ENCODE assay signal across 8 mouse cellular contexts in genomic region chr4:129105356-129105755, GRCm38 (mm10). TPM values are rescaled to one million over a fixed set of nuclear protein-coding genes. Genes with fewer than 3 reads are reported as not detected.
DNase-seq lines count a peak whose midpoint lies in the region; ATAC-seq lines count a peak whose summit lies in the region.

TSS of gene Tmem54 (plus strand) at chr4:129105548.

- peak within 1 kb of the TSS; percentile 32; the same call in 1 of the 2 replicates for H3K4me2 ChIP-seq in heart, embryonic 16.5 days (ENCODE audit: low read depth, low read length)
- peak within 1 kb of the TSS; percentile 50 for H3K4me2 ChIP-seq in liver, embryonic 15.5 days
- peak within 1 kb of the TSS; percentile 54 for H3K4me2 ChIP-seq in neural tube, embryonic 15.5 days

- no peaks in the 10 kb centered on the region for H3K36me3 ChIP-seq in heart, embryonic 16.5 days (ENCODE audit: control insufficient read depth, insufficient read depth)
- no peaks in the 10 kb centered on the region for H3K36me3 ChIP-seq in hindbrain, embryonic 10.5 days
- H3K36me3 ChIP-seq in liver, embryonic 15.5 days (replicated peaks) = no peaks in the 10 kb centered on the region
- no peaks in the 10 kb centered on the region for H3K36me3 ChIP-seq in neural tube, embryonic 15.5 days

- peaks cover 47% of the 10 kb centered on the region for H3K27me3 ChIP-seq in heart, embryonic 16.5 days (ENCODE audit: control insufficient read depth, insufficient read depth, low read length)
- peaks cover 54% of the 10 kb centered on the region for H3K27me3 ChIP-seq in hindbrain, embryonic 10.5 days (ENCODE audit: insufficient read depth, poor library complexity, severe bottlenecking)
- H3K27me3 ChIP-seq in liver, embryonic 15.5 days = peaks cover 61% of the 10 kb centered on the region
- H3K27me3 ChIP-seq in neural tube, embryonic 15.5 days (replicated peaks) = peaks cover 43% of the 10 kb centered on the region

- 0 out of 2 replicates have a peak, but pooled peaks cover 3% of the 10 kb centered on the region for H3K4me1 ChIP-seq in heart, embryonic 16.5 days (ENCODE audit: control insufficient read depth, insufficient read depth, low read length)
- H3K4me1 ChIP-seq in hindbrain, embryonic 10.5 days (replicated peaks) = peaks cover 23% of the 10 kb centered on the region
- peaks cover 6% of the 10 kb centered on the region for H3K4me1 ChIP-seq in liver, embryonic 15.5 days (replicated peaks)
- peaks cover 5% of the 10 kb centered on the region for H3K4me1 ChIP-seq in neural tube, embryonic 15.5 days

- no peak within 1 kb of the TSS for H3K27ac ChIP-seq in heart, embryonic 16.5 days (ENCODE audit: low read length)
- peak within 1 kb of the TSS; percentile 9; the same call in 1 of the 2 replicates for H3K27ac ChIP-seq in hindbrain, embryonic 10.5 days
- no peak within 1 kb of the TSS for H3K27ac ChIP-seq in liver, embryonic 15.5 days (replicated peaks)
- no peak within 1 kb of the TSS for H3K27ac ChIP-seq in neural tube, embryonic 15.5 days (replicated peaks)

- H3K9me3 ChIP-seq in heart, embryonic 16.5 days (replicated peaks; ENCODE audit: control insufficient read depth, low read length) = no peaks in the 10 kb centered on the region
- H3K9me3 ChIP-seq in hindbrain, embryonic 10.5 days = no peaks in the 10 kb centered on the region
- H3K9me3 ChIP-seq in liver, embryonic 15.5 days (replicated peaks) = no peaks in the 10 kb centered on the region
- no peaks in the 10 kb centered on the region for H3K9me3 ChIP-seq in neural tube, embryonic 15.5 days (replicated peaks)

- intact Hi-C loops in gastrocnemius, postnatal 14 days (cut with DNase I; ENCODE audit: low total_unique reads) = no loop called here
- intact Hi-C loops in left cerebral cortex, postnatal 36 days (cut with DNase I) = no loop called here

- peak within 1 kb of the TSS; percentile 16; the same call in 1 of the 2 replicates for H3K4me3 ChIP-seq in heart, embryonic 16.5 days (ENCODE audit: low read length)
- peak within 1 kb of the TSS; percentile 42 for H3K4me3 ChIP-seq in hindbrain, embryonic 10.5 days
- no peak within 1 kb of the TSS; the same call in 1 of the 2 replicates for H3K4me3 ChIP-seq in liver, embryonic 15.5 days (replicated peaks)
- H3K4me3 ChIP-seq in neural tube, embryonic 15.5 days (replicated peaks) = peak within 1 kb of the TSS; percentile 19

- no peak for DNase-seq in heart, postnatal 4 days
- no peak for DNase-seq in hindbrain, embryonic 10.5 days (ENCODE audit: low spot score)
- DNase-seq in gastrocnemius, postnatal 14 days = no peak
- DNase-seq in left cerebral cortex, postnatal 36 days (ENCODE audit: low spot score in 2 of 2) = no peak

- no peak within 1 kb of the TSS for H3K9ac ChIP-seq in heart, embryonic 16.5 days (ENCODE audit: low read length)
- no peak within 1 kb of the TSS for H3K9ac ChIP-seq in liver, embryonic 15.5 days
- H3K9ac ChIP-seq in neural tube, embryonic 15.5 days (replicated peaks) = 0 out of 2 replicates have a peak within 1 kb of the TSS, but pooled peaks have one; percentile 23

- 2% methylated on average over 40 of the region's 40 CpGs for WGBS in heart, embryonic 16.5 days
- 2% methylated on average over 40 of the region's 40 CpGs for WGBS in hindbrain, embryonic 10.5 days
- 2% methylated on average over 40 of the region's 40 CpGs for WGBS in liver, embryonic 15.5 days (ENCODE audit: insufficient replicate concordance)
- WGBS in neural tube, embryonic 15.5 days = 2% methylated on average over 40 of the region's 40 CpGs

- no peak for ATAC-seq in heart, embryonic 16.5 days (replicated peaks; ENCODE audit: extremely low read depth, insufficient read depth, low FRiP score)
- no peak for ATAC-seq in liver, embryonic 15.5 days (ENCODE audit: insufficient read depth)
- no peak for ATAC-seq in neural tube, embryonic 15.5 days (ENCODE audit: low FRiP score)
- no peak for ATAC-seq in CD4-positive, CD25-positive, alpha-beta regulatory T cell, adult 4 months

RNA-seq across cellular contexts. Expression of gene Tmem54, which starts in this region (rescaled TPM):
- 0.96 and 1.7 TPM in 2 replicates for polyA plus RNA-seq in heart, embryonic 16.5 days (2015; fragmentation: Nextera tagmentation; extraction: Ambion mirVana)
- not detected for total RNA-seq in heart, postnatal 4 days (2021)
- 2.5 and 5.1 TPM in 2 replicates for polyA plus RNA-seq in hindbrain, embryonic 10.5 days (2016; fragmentation: Nextera tagmentation; extraction: Ambion mirVana)
- 1.2 and 1.9 TPM in 2 replicates for polyA plus RNA-seq in liver, embryonic 15.5 days (2015; fragmentation: Nextera tagmentation; extraction: Ambion mirVana)
- polyA plus RNA-seq in neural tube, embryonic 15.5 days (2015; fragmentation: Nextera tagmentation; extraction: Ambion mirVana) = 3.3 TPM in 1 of 2 replicates, not detected in the other
- polyA plus RNA-seq in CD4-positive, CD25-positive, alpha-beta regulatory T cell, adult 4 months (2017; shearing (Covaris generic)) = not detected
- not detected for total RNA-seq in gastrocnemius, postnatal 14 days (2021)
- total RNA-seq in left cerebral cortex, postnatal 36 days (2021) = not detected
